In the genomic region with DNA sequence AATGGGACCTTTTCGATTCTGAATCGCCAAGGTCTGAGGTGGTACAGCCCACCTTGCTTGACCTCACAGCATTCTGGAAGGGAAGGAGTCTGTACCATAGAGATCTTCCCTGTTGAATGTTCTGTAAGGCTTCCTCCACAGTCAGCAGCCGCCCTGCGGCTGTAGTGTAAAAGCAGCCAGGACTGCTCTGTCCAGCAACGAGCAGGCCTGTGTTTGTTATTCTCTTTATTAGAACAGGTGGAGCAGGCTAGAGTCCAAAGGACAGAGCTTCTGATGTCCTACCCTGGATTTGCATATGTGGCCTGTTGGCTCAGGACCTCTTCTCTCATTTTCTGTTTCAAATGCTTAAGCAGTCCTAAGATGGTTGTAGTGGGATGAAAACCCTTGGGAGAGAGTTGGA, we compare ENCODE assay signal across 20 mouse cellular contexts. TPM values are rescaled to one million over a fixed set of nuclear protein-coding genes. Genes with fewer than 3 reads are reported as not detected.
A peak's percentile ranks its signal among the peaks of the same experiment; 100 is the strongest.
DNase-seq lines count a peak whose midpoint lies in the region; ATAC-seq and TF ChIP-seq lines count a peak whose summit lies in the region.
"Had no signal": no experiment of that assay in that cellular context is flagged by ENCODE, and none has a peak within 500 bp of the region (broad histone marks: within the 10 kb centered on the region; RNA-seq: fewer than 3 reads in every experiment).

No protein-coding gene starts in this region.

- peaks cover 7% of the 10 kb centered on the region; the same call in 1 of the 2 replicates for H3K4me1 ChIP-seq in forebrain, embryonic 11.5 days (replicated peaks; ENCODE audit: control insufficient read depth, insufficient read depth, low read length)
- H3K4me1 ChIP-seq in forebrain, embryonic 10.5 days, result peaks cover 21% of the 10 kb centered on the region
- H3K4me1 ChIP-seq in liver, embryonic 12.5 days, result peaks cover 19% of the 10 kb centered on the region
- peaks cover 7% of the 10 kb centered on the region; the same call in 1 of the 2 replicates for H3K4me1 ChIP-seq in stomach, postnatal 0 days (replicated peaks; ENCODE audit: control insufficient read depth, insufficient read depth)

- ATAC-seq in forebrain, embryonic 11.5 days (replicated peaks; ENCODE audit: low FRiP score), result no peak
- 0 out of 2 replicates have a peak, but pooled peaks have one; percentile 60 for ATAC-seq in liver, embryonic 12.5 days
- ATAC-seq in stomach, postnatal 0 days (ENCODE audit: low FRiP score, low TSS enrichment), result peak; percentile 85
- ATAC-seq: forebrain, postnatal 0 days had no signal

- no peaks in the 10 kb centered on the region; the same call in 1 of the 2 replicates for H3K36me3 ChIP-seq in forebrain, embryonic 11.5 days (ENCODE audit: control insufficient read depth, insufficient read depth, low read length)
- H3K36me3 ChIP-seq in forebrain, embryonic 10.5 days (replicated peaks), result peaks cover 37% of the 10 kb centered on the region
- H3K36me3 ChIP-seq in liver, embryonic 12.5 days, result peaks cover 23% of the 10 kb centered on the region
- peaks cover 2% of the 10 kb centered on the region; the same call in 1 of the 2 replicates for H3K36me3 ChIP-seq in stomach, postnatal 0 days (ENCODE audit: control insufficient read depth, insufficient read depth, low read length)

- no peak overlapping the region for H3K27ac ChIP-seq in forebrain, embryonic 11.5 days (ENCODE audit: low read depth, low read length)
- H3K27ac ChIP-seq in forebrain, embryonic 10.5 days, result no peak overlapping the region
- H3K27ac ChIP-seq in layer of hippocampus, adult 2 months, result peak overlapping the region; percentile 37
- no peak overlapping the region for H3K27ac ChIP-seq in liver, embryonic 12.5 days
- H3K27ac ChIP-seq in stomach, postnatal 0 days (replicated peaks), result no peak overlapping the region
- H3K27ac ChIP-seq: limb, embryonic 13.5 days; neural tube, embryonic 13.5 days; stomach, embryonic 15.5 days had no signal

- H3K4me3 ChIP-seq in forebrain, embryonic 11.5 days (ENCODE audit: low read depth, low read length), result no peak overlapping the region
- no peak overlapping the region for H3K4me3 ChIP-seq in forebrain, embryonic 10.5 days
- no peak overlapping the region for H3K4me3 ChIP-seq in layer of hippocampus, adult 2 months
- no peak overlapping the region for H3K4me3 ChIP-seq in liver, embryonic 12.5 days
- no peak overlapping the region for H3K4me3 ChIP-seq in stomach, postnatal 0 days (ENCODE audit: low read depth, low read length)
- H3K4me3 ChIP-seq: erythroblast, embryonic 14.5 days; limb, embryonic 13.5 days; neural tube, embryonic 13.5 days; stomach, embryonic 15.5 days had no signal

- TF ChIP-seq EP300 in stomach, postnatal 0 days (optimal IDR thresholded peaks at IDR 0.05), result no peak

- 85% methylated on average over 5 of the region's 5 CpGs for WGBS in forebrain, embryonic 11.5 days
- WGBS in forebrain, embryonic 10.5 days, result 89% methylated on average over 5 of the region's 5 CpGs
- 64% methylated on average over 5 of the region's 5 CpGs for WGBS in liver, embryonic 12.5 days (ENCODE audit: insufficient replicate concordance)
- WGBS in stomach, postnatal 0 days, result 57% methylated on average over 5 of the region's 5 CpGs

- no peak for TF ChIP-seq CTCF in layer of hippocampus, adult 2 months (conservative IDR thresholded peaks at IDR 0.05)
- TF ChIP-seq CTCF in stomach, postnatal 0 days (IDR thresholded peaks at IDR 0.05; ENCODE audit: low read depth), result no peak

- peak; percentile 21 for DNase-seq in forebrain, embryonic 11.5 days (ENCODE audit: low spot score)
- DNase-seq in forebrain, embryonic 10.5 days (ENCODE audit: extremely low spot score, low spot score), result no peak
- DNase-seq in layer of hippocampus, adult 2 months (ENCODE audit: low spot score in 2 of 2), result no peak
- DNase-seq in layer of hippocampus, adult 9-10 months (ENCODE audit: low spot score), result no peak
- DNase-seq in stomach, postnatal 0 days (ENCODE audit: low spot score), result peak; percentile 36
- DNase-seq in left cerebral cortex, adult 9 months (ENCODE audit: low spot score in 2 of 2), result no peak
- no peak for DNase-seq in right cerebral cortex, postnatal 14 days
- DNase-seq: cerebellum, postnatal 14 days; forebrain, postnatal 0 days; kidney, postnatal 14 days; spleen, adult 18-20 months; thymus, postnatal 14 days had no signal

- no peaks in the 10 kb centered on the region for H3K9me3 ChIP-seq in forebrain, embryonic 11.5 days (ENCODE audit: control insufficient read depth, low read length)
- H3K9me3 ChIP-seq in forebrain, embryonic 10.5 days, result no peaks in the 10 kb centered on the region
- no peaks in the 10 kb centered on the region for H3K9me3 ChIP-seq in liver, embryonic 12.5 days (replicated peaks)
- no peaks in the 10 kb centered on the region for H3K9me3 ChIP-seq in stomach, postnatal 0 days (ENCODE audit: control insufficient read depth, low read length)
- H3K9me3 ChIP-seq: limb, embryonic 13.5 days; neural tube, embryonic 13.5 days; stomach, embryonic 15.5 days had no signal

- no peak overlapping the region for H3K9ac ChIP-seq in forebrain, embryonic 11.5 days (ENCODE audit: low read length)
- no peak overlapping the region for H3K9ac ChIP-seq in liver, embryonic 12.5 days
- no peak overlapping the region for H3K9ac ChIP-seq in stomach, postnatal 0 days (ENCODE audit: low read length)
- H3K9ac ChIP-seq: forebrain, postnatal 0 days; limb, embryonic 13.5 days; neural tube, embryonic 13.5 days; stomach, embryonic 15.5 days had no signal

- no peak overlapping the region for H3K4me2 ChIP-seq in forebrain, embryonic 11.5 days (ENCODE audit: low read depth, low read length, severe bottlenecking)
- H3K4me2 ChIP-seq in liver, embryonic 12.5 days, result no peak overlapping the region
- no peak overlapping the region for H3K4me2 ChIP-seq in stomach, postnatal 0 days (replicated peaks; ENCODE audit: low read depth)
- H3K4me2 ChIP-seq: limb, embryonic 13.5 days; neural tube, embryonic 13.5 days; stomach, embryonic 15.5 days had no signal

- no peaks in the 10 kb centered on the region for H3K27me3 ChIP-seq in forebrain, embryonic 11.5 days (ENCODE audit: control insufficient read depth, insufficient read depth, low read length)
- H3K27me3 ChIP-seq in forebrain, embryonic 10.5 days (ENCODE audit: poor library complexity, severe bottlenecking), result no peaks in the 10 kb centered on the region
- no peaks in the 10 kb centered on the region for H3K27me3 ChIP-seq in liver, embryonic 12.5 days (replicated peaks)
- H3K27me3 ChIP-seq in stomach, postnatal 0 days (ENCODE audit: control insufficient read depth, insufficient read depth, low read length), result no peaks in the 10 kb centered on the region
- H3K27me3 ChIP-seq: CH12.LX; limb, embryonic 13.5 days; neural tube, embryonic 13.5 days; stomach, embryonic 15.5 days had no signal

RNA-seq across cellular contexts. Expression of a gene that starts 4.1 kb away (rescaled TPM):
- polyA plus RNA-seq in forebrain, embryonic 11.5 days (2014; fragmentation: Nextera tagmentation; extraction: Ambion mirVana), result 3.4 and 4.8 TPM in 2 replicates
- 1.8 and 2.0 TPM in 2 replicates for polyA plus RNA-seq in forebrain, embryonic 10.5 days (2016; fragmentation: Nextera tagmentation; extraction: Ambion mirVana)
- total RNA-seq in layer of hippocampus, adult 2 months (2021), result 10 to 100 TPM; 86.4 to 90.0 TPM
- 0.49 and 0.64 TPM in 2 replicates for polyA plus RNA-seq in liver, embryonic 12.5 days (2016; fragmentation: Nextera tagmentation; extraction: Ambion mirVana)
- 2.0 and 2.3 TPM in 2 replicates for polyA plus RNA-seq in stomach, postnatal 0 days (2015; fragmentation: Nextera tagmentation; extraction: Ambion mirVana)
- total RNA-seq: monocyte, adult 5-6 weeks had no signal

RNA-seq across cellular contexts. Expression of a gene that starts 25.3 kb away (rescaled TPM):
- 12.1 TPM in 2 replicates for polyA plus RNA-seq in forebrain, embryonic 11.5 days (2014; fragmentation: Nextera tagmentation; extraction: Ambion mirVana)
- 11.1 and 11.2 TPM in 2 replicates for polyA plus RNA-seq in forebrain, embryonic 10.5 days (2016; fragmentation: Nextera tagmentation; extraction: Ambion mirVana)
- 10 to 100 TPM; 18.6 to 21.2 TPM for total RNA-seq in layer of hippocampus, adult 2 months (2021)
- polyA plus RNA-seq in liver, embryonic 12.5 days (2016; fragmentation: Nextera tagmentation; extraction: Ambion mirVana), result 4.2 and 4.8 TPM in 2 replicates
- polyA plus RNA-seq in stomach, postnatal 0 days (2015; fragmentation: Nextera tagmentation; extraction: Ambion mirVana), result 4.8 and 5.3 TPM in 2 replicates

RNA-seq across cellular contexts. Expression of a gene that starts 36.0 kb away (rescaled TPM):
- 0.05 TPM in 1 of 2 replicates, not detected in the other for polyA plus RNA-seq in forebrain, embryonic 11.5 days (2014; fragmentation: Nextera tagmentation; extraction: Ambion mirVana)
- polyA plus RNA-seq in forebrain, embryonic 10.5 days (2016; fragmentation: Nextera tagmentation; extraction: Ambion mirVana), result not detected in 2 replicates
- total RNA-seq in layer of hippocampus, adult 2 months (2021), result 1 to 10 TPM; 1.8 to 1.9 TPM
- polyA plus RNA-seq in liver, embryonic 12.5 days (2016; fragmentation: Nextera tagmentation; extraction: Ambion mirVana), result 0.05 TPM in 1 of 2 replicates, not detected in the other
- polyA plus RNA-seq in stomach, postnatal 0 days (2015; fragmentation: Nextera tagmentation; extraction: Ambion mirVana), result 0.13 and 0.23 TPM in 2 replicates
- polyA plus RNA-seq: erythroblast, embryonic 14.5 days; intestine, embryonic 14.5 days; limb, embryonic 13.5 days had no signal

Comparison
In these comparisons a context has a peak if more than half of its experiments do, and no peak if none do; other contexts are left out.
1. DNase-seq: peak in forebrain, embryonic 11.5 days (single experiment) and stomach, postnatal 0 days (single experiment); none in forebrain, embryonic 10.5 days (single experiment), layer of hippocampus, adult 2 months (0 of 2), layer of hippocampus, adult 9-10 months (single experiment), left cerebral cortex, adult 9 months (0 of 2) and right cerebral cortex, postnatal 14 days (single experiment).